Mouse (Mus musculus) hindbrain, embryonic 16.5 days (tissue): Measurements from ENCODE around the gene Kcnn1. TPM values are rescaled to one million over a fixed set of nuclear protein-coding genes. Genes with fewer than 3 reads are reported as not detected.

Experiments used
- ATAC-seq: fragments of 200-750 bp; cut with Nextera tagmentation; 2 replicates; pipeline ENCODE4 v1.8.0; 2017; ENCODE audit warnings: moderate TSS enrichment, moderate library complexity
- H3K27ac ChIP-seq: fragments of 300-500 bp; sonication (generic); 2 replicates; pipeline ENCODE4 v1.5.1; 2014; ENCODE audit warnings: low read depth, mild to moderate bottlenecking, control low read depth, low read length, moderate library complexity
- H3K27me3 ChIP-seq: fragments of 300-500 bp; sonication (generic); replicated peaks from 2 replicates; pipeline ENCODE4 v1.6.1; 2014; ENCODE audit warnings: low read length; ENCODE audit not compliant: control insufficient read depth, insufficient read depth
- H3K36me3 ChIP-seq: fragments of 300-500 bp; sonication (generic); 2 replicates; pipeline ENCODE4 v1.6.1; 2014; ENCODE audit warnings: mild to moderate bottlenecking, low read length, moderate library complexity, mixed read lengths; ENCODE audit not compliant: control insufficient read depth, insufficient read depth
- H3K4me1 ChIP-seq: fragments of 300-500 bp; sonication (generic); 2 replicates; pipeline ENCODE4 v1.6.1; 2014; ENCODE audit warnings: low read depth, low read length; ENCODE audit not compliant: control insufficient read depth, insufficient read depth
- H3K4me2 ChIP-seq: fragments of 300-500 bp; sonication (generic); 2 replicates; pipeline ENCODE4 v1.6.1; 2014; ENCODE audit warnings: mild to moderate bottlenecking, low read length, control low read depth, moderate library complexity
- H3K4me3 ChIP-seq: fragments of 300-500 bp; sonication (generic); 2 replicates; pipeline ENCODE4 v1.5.1; 2014; ENCODE audit warnings: mild to moderate bottlenecking, low read length, control low read depth, moderate library complexity
- H3K9ac ChIP-seq: fragments of 300-500 bp; sonication (generic); 2 replicates; pipeline ENCODE4 v1.6.1; 2014; ENCODE audit warnings: low read depth, mild to moderate bottlenecking, control low read depth, low read length, moderate library complexity
- H3K9me3 ChIP-seq: fragments of 300-500 bp; sonication (generic); 2 replicates; pipeline ENCODE4 v1.6.1; 2014; ENCODE audit warnings: mild to moderate bottlenecking, low read length, moderate library complexity; ENCODE audit not compliant: control insufficient read depth
- WGBS: fragments of 180-500 bp; shearing (Covaris S2); extraction: QIAGEN DNeasy Blood & Tissue Kit; methylation state at CpG from one replicate; pipeline ENCODE4 v1.1.7; 2014; 5-methylcytosine and 5-hydroxymethylcytosine counted together
- polyA plus RNA-seq: library from polyadenylated mRNA; unstranded; fragments of >200 nt; fragmentation: Nextera tagmentation; extraction: Ambion mirVana; gene quantifications from 2 replicates; pipeline ENCODE4 v1.2.1, GENCODE M21; 2015

Kcnn1 gene
- polyA plus RNA-seq, 1 experiment from 2014 or later = 16.3 TPM

- peaks cover 45% of the 10 kb centered on the region for H3K4me1 ChIP-seq
- WGBS = under 1% methylated on average over 46 of the region's 46 CpGs
- H3K4me2 ChIP-seq = peak overlapping the region; percentile 86
- H3K9ac ChIP-seq = peak overlapping the region; percentile 73
- ATAC-seq = peak; percentile 88
- no peaks in the 10 kb centered on the region for H3K27me3 ChIP-seq
- H3K4me3 ChIP-seq = peak overlapping the region; percentile 46
- H3K27ac ChIP-seq = peak overlapping the region; percentile 94
- no peaks in the 10 kb centered on the region for H3K9me3 ChIP-seq
- H3K36me3 ChIP-seq = 0 out of 2 replicates have a peak, but pooled peaks cover 2% of the 10 kb centered on the region
Observed at GRCm38 (mm10) chr8:70865350-70866000, 2.4 kb upstream of the Kcnn1 start.

GRCm38 (mm10) chr8:70864712-70865221 lies 1.7 kb upstream of the Kcnn1 start:
- peak overlapping the region; percentile 73 for H3K9ac ChIP-seq
- H3K27me3 ChIP-seq = no peaks in the 10 kb centered on the region
- peak overlapping the region; percentile 94 for H3K27ac ChIP-seq
- peak overlapping the region; percentile 86 for H3K4me2 ChIP-seq
- peak; percentile 8 for ATAC-seq
- peak overlapping the region; percentile 46 for H3K4me3 ChIP-seq
- 0 out of 2 replicates have a peak, but pooled peaks cover 2% of the 10 kb centered on the region for H3K36me3 ChIP-seq
- H3K9me3 ChIP-seq = no peaks in the 10 kb centered on the region
- peaks cover 45% of the 10 kb centered on the region for H3K4me1 ChIP-seq
- 1% methylated on average over 24 of the region's 24 CpGs for WGBS

- Histone ChIP-seq H3K27ac (peak overlapping the region; percentile 94), H3K36me3 (0 out of 2 replicates have a peak, but pooled peaks cover 2% of the 10 kb centered on the region), H3K27me3 (no peaks in the 10 kb centered on the region), H3K4me3 (peak overlapping the region; percentile 46), H3K9me3 (no peaks in the 10 kb centered on the region), H3K9ac (peak overlapping the region; percentile 73), H3K4me1 (peaks cover 38% of the 10 kb centered on the region), H3K4me2 (peak overlapping the region; percentile 86)
- 1% methylated on average over 46 of the region's 46 CpGs for whole genome bisulfite sequencing
- no peak for ATAC-seq
Observed at GRCm38 (mm10) chr8:70863956-70864711, 1.1 kb upstream of the Kcnn1 start.

- no peaks in the 10 kb centered on the region for H3K27me3 ChIP-seq
- no peak overlapping the region for H3K27ac ChIP-seq
- no peak for ATAC-seq
- H3K9me3 ChIP-seq = no peaks in the 10 kb centered on the region
- H3K4me2 ChIP-seq = peak overlapping the region; percentile 94; the same call in 1 of the 2 replicates
- no peak overlapping the region for H3K4me3 ChIP-seq
- H3K4me1 ChIP-seq = peaks cover 14% of the 10 kb centered on the region
- no peaks in the 10 kb centered on the region for H3K36me3 ChIP-seq
- H3K9ac ChIP-seq = no peak overlapping the region
- WGBS = 17% methylated on average over 4 of the region's 4 CpGs
Observed at GRCm38 (mm10) chr8:70857516-70857915, 5.5 kb downstream of the Kcnn1 start.

- Histone ChIP-seq H3K4me3 (peak overlapping the region; percentile 59), H3K36me3 (no peaks in the 10 kb centered on the region), H3K27ac (no peak overlapping the region), H3K4me1 (peaks cover 11% of the 10 kb centered on the region), H3K9ac (peak overlapping the region; percentile 74), H3K4me2 (peak overlapping the region; percentile 94), H3K9me3 (no peaks in the 10 kb centered on the region), H3K27me3 (no peaks in the 10 kb centered on the region)
- ATAC-seq = peak; percentile 85
- whole genome bisulfite sequencing = 7% methylated on average over 33 of the region's 33 CpGs
Observed at GRCm38 (mm10) chr8:70856541-70857197, 6.4 kb downstream of the Kcnn1 start.

GRCm38 (mm10) chr8:70856028-70856427 lies 7.0 kb downstream of the Kcnn1 start:
- no peak overlapping the region for H3K27ac ChIP-seq
- ATAC-seq = 0 out of 2 replicates have a peak, but pooled peaks have one; percentile 1
- H3K4me2 ChIP-seq = peak overlapping the region; percentile 94; the same call in 1 of the 2 replicates
- H3K4me1 ChIP-seq = peaks cover 11% of the 10 kb centered on the region
- peak overlapping the region; percentile 59; the same call in 1 of the 2 replicates for H3K4me3 ChIP-seq
- WGBS = 64% methylated on average over 5 of the region's 5 CpGs
- no peaks in the 10 kb centered on the region for H3K36me3 ChIP-seq
- H3K9ac ChIP-seq = no peak overlapping the region; the same call in none of the 2 replicates
- H3K27me3 ChIP-seq = no peaks in the 10 kb centered on the region
- no peaks in the 10 kb centered on the region for H3K9me3 ChIP-seq

GRCm38 (mm10) chr8:70853863-70854262 lies 9.2 kb downstream of the Kcnn1 start:
- ATAC-seq = no peak
- H3K36me3 ChIP-seq = no peaks in the 10 kb centered on the region
- peaks cover 11% of the 10 kb centered on the region for H3K4me1 ChIP-seq
- H3K9ac ChIP-seq = no peak overlapping the region
- no peaks in the 10 kb centered on the region for H3K9me3 ChIP-seq
- no peak overlapping the region for H3K4me2 ChIP-seq
- no peak overlapping the region for H3K4me3 ChIP-seq
- WGBS = 89% methylated on average over 2 of the region's 2 CpGs
- H3K27me3 ChIP-seq = no peaks in the 10 kb centered on the region
- no peak overlapping the region for H3K27ac ChIP-seq

GRCm38 (mm10) chr8:70852595-70853231 lies 10.3 kb downstream of the Kcnn1 start:
- H3K4me2 ChIP-seq = no peak overlapping the region
- H3K36me3 ChIP-seq = no peaks in the 10 kb centered on the region
- WGBS = 92% methylated on average over 40 of the region's 41 CpGs
- no peak overlapping the region for H3K27ac ChIP-seq
- no peak for ATAC-seq
- H3K27me3 ChIP-seq = no peaks in the 10 kb centered on the region
- no peak overlapping the region for H3K9ac ChIP-seq
- H3K4me1 ChIP-seq = peaks cover 11% of the 10 kb centered on the region
- no peaks in the 10 kb centered on the region for H3K9me3 ChIP-seq
- no peak overlapping the region for H3K4me3 ChIP-seq
